Mouse (Mus musculus): ENCODE data around the gene Ccdc84.

DNA sequence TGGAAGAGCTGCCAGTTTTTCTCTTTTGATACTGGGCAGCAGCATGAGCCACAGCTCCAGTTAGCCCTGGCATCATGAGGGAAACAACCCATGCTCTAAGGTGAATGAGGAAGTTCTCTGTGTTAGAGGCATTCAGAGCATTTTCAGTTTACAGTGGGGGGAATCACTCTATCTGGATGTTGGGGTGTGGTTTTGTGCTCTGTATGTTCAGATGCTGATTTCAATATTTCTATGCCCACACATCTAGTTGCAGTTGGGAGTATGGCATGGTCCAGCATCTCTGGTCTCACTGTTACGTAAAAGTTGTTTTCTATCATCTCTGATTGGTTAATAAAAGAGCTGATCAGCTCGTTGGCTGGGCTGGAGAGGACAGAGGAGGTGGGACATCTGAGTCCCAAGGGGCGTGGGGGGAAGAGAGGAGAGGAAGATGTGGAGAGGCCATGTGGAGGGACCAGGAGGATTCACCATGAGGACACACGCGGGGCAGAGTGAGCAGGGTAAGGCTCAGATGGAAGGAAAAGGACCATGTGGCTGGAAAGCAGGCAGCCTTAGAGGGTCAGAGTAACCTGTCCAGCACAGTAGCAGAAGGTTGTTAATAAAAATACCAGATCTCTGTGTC lies 2.0 kb upstream of the Ccdc84 start:
- no peak for TF ChIP-seq CTCF (IDR thresholded peaks at IDR 0.05; ENCODE audit: borderline replicate concordance, insufficient read depth, low read depth, low read length)
- no peak for TF ChIP-seq POLR2A (IDR thresholded peaks at IDR 0.05; ENCODE audit: borderline replicate concordance, insufficient read depth, low read length)

Data from cerebellum, adult 2 months (tissue).